Mouse (Mus musculus): ENCODE data around the gene Pex10.

Pex10 gene

DNA sequence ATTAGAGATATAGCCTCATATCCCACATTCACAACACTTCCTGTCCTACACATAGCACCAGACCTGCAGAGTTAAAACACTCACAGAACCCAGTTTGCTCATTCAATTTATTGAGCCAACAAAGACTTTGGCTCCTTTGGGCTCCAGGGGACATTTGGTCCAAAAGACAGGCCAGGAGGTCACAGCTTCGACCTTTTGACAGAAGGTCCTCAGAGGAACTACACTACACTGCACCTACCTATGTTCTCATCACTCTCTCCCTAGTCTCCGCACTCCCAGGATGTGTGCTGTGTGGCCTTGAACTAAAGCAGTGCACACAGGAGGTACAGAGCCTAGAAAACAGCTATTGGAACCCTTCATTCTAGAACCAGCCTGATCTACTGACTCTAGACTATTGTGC lies 9.0 kb downstream of the Pex10 start:
- CTCF ChIA-PET: interaction anchor here (0.9 to 3.3 kb wide), 17 partner anchors 10 to 214 kb away, joined by 3 to 20 read pairs (median 5); partner anchors contain the start of genes Faap20 (in 2 of the 4), Pex10 (in 2 of the 4), Morn1 (in 1 of the 4) and Rer1 (in 1 of the 4)

DNA sequence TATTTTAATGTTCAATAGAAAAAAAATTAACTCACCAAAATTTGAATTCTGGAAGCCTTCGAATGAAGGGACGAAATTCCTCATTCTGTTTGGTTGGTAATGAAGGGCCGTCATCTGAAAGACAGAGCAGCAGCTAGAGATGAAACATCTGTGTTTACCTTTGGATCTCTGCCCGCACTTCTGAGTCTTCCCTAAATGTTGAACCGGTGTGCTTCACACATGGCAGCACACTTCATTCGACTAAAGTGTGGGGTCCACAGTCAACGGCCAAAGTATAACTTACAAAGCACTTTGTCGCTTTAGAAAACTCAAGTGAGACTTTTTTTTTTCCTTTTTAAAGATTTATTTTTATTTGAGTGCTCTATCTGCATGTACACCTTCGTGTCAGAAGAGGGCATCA lies 9.9 kb downstream of the Pex10 start:
- CTCF ChIA-PET: interaction anchor here in 2 of 4 experiments (1.7 to 3.3 kb wide), 2 partner anchors 18 to 173 kb away, joined by 5 to 19 read pairs; partner anchors contain the start of gene Faap20 (in 1 of the 2)
- POLR2A ChIA-PET: interaction anchor here in 2 of 4 experiments (0.7 to 2.0 kb wide), 2 partner anchors 173 kb away, joined by 3 to 5 read pairs; partner anchors contain the start of gene Faap20 (in 1 of the 2)

More for the DNA sequence above, 9.0 kb downstream of the Pex10 start:
- POLR2A ChIA-PET: interaction anchor here in 3 of 4 experiments (0.5 to 2.0 kb wide), 11 partner anchors 9 to 174 kb away, joined by 3 to 9 read pairs (median 4); partner anchors contain the start of genes Faap20 (in 2 of the 3), Morn1 (in 2 of the 3), Rer1 (in 2 of the 3) and Pex10 (in 1 of the 3)

DNA sequence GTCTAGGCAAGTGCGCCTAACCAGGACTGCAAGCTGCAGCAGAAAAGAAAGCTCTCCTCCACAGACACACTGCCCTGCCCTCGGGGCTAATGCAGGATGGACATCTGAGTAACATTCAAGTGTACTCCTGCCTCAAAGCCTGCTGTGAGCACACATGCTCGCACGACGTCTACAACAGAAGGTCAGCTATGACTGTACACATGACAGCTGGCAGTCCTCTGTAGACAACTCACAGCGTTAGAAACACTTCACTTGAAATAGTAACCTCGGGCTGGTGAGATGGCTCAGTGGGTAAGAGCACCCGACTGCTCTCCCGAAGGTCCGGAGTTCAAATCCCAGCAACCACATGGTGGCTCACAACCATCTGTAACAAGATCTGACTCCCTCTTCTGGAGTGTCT lies 12.0 kb downstream of the Pex10 start:
- POLR2A ChIA-PET: interaction anchor here in 3 of 4 experiments (0.8 to 1.9 kb wide), 6 partner anchors 9 to 242 kb away, joined by 3 to 6 read pairs (median 3); partner anchors contain the start of genes Pex10 (in 1 of the 3) and Ski (in 1 of the 3)
- CTCF ChIA-PET: interaction anchor here in 2 of 4 experiments (0.6 to 3.1 kb wide), 3 partner anchors 12 to 178 kb away, joined by 4 to 14 read pairs (median 6); partner anchors contain the start of genes Faap20 (in 1 of the 2) and Pex10 (in 1 of the 2)

DNA sequence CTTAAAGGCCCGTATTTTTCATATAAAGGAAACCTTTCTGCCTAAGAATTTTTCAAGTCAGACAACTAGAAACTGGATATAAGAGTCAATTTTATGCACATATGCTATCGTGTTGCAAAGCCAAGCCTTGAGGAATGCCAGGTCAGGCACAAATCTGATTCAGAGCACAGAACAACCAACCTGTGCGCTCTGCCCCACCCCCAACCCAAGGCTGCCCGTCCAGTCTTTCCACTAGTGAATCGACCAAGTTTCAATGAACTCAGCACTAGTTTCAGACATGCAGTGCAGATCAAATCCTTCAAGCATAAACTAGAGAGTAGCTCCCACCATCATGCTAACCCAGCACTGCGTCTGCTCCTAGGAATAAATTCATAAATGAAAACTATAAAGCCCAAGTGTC lies 12.8 kb downstream of the Pex10 start:
- POLR2A ChIA-PET: interaction anchor here in 2 of 4 experiments (0.6 to 1.9 kb wide), 5 partner anchors 10 to 240 kb away, joined by 3 to 6 read pairs (median 4); partner anchors contain the start of genes Pex10 (in 2 of the 2) and Ski (in 1 of the 2)
- CTCF ChIA-PET: interaction anchor here in 1 of 4 experiments (3.1 kb wide), 1 partner anchor 170 kb away, joined by 14 read pairs; the partner anchor contains the start of gene Faap20

DNA sequence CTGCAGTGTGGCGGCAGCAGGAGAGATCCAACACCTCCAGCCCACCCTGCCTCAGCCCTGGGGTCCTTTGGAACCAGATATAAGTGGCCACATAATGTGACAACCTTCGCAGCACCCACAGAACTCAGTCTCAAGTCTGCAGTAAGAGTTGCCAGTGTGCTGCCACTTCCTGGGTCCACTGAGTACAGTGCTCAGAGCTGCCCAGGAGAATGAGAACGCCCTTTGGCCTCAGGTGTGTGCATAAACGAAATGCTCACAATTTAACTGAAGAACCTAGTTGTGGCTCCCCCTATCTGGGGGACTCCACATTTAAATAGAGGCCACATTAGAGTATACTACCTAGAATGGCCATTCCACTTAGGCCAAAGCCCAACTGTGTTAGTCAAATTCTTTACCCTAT lies 16.7 kb downstream of the Pex10 start:
- ChIA-PET CTCF (no interaction called here), POLR2A (interaction anchor here in 1 of 4 experiments (0.6 to 1.5 kb wide), 2 partner anchors 11 to 17 kb away, joined by 3 read pairs; partner anchors contain the start of gene Pex10)

DNA sequence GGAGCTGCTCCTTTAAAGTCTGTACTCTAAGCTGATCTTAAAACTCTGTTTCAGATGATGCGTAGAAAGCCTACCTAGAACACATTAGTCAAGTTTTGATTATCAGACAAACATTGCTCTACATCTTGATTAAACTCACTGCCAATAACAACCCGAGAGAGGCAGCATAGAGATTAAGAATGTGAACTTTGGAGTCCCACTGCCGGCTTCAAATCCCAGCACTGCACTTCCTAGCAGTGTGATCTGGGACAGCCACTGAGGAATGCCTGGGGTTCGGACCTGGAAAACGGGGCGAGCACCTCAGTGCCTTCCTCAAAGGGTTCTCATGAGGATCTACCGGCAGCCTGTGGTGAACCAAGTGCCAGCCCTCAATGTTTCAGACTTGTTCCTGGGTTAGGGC lies 17.5 kb downstream of the Pex10 start:
- ChIA-PET CTCF (interaction anchor here in 1 of 4 experiments (0.7 kb wide), 1 partner anchor 313 kb away, joined by 4 read pairs; no protein-coding TSS in a partner anchor), POLR2A (interaction anchor here in 1 of 4 experiments (0.6 kb wide), 1 partner anchor 18 kb away, joined by 3 read pairs; the partner anchor contains the start of gene Pex10)

DNA sequence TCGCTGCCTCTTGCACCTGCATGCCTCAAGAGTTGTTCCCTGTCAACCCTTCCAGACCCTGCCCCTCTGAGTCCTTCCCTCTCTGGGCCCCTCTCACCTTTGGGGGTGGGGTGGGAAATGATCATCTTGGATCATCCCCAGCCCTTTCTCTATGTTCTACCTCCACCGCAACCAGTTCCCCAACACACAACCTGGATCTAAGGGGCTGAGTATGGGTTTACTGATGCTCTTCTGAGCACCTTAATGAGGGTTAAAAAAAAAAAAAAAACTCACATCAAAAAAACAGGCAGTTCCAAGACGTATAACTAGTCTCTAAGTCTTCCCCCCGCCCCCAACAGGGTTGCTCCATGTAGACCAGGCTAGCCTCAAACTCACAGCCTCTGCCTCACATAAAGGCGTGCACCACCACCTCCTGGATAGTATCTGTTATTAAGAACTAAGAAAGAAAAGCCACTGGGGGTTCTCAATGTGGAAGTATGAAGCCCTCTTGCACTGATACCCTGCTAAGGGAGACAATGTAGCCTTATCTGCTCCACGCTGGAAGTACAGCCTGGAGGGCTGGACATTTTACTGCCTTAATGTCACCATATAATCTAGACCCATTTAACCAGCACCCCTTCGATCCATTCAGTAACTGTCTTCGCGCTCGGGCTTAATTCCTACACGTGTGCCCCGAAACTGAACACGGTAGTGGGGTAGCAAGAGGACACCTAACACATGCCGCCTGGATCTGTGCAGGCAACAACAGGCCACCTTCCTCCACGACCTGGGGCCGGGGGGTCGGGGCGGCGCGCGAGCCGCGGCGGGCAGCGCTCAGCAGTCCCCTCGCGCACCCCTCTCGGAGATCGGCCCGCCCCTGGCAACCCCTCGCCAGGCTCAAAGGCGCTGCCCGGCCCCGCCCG lies 18.6 kb downstream of the Pex10 start:
- ChIA-PET CTCF (interaction anchor here in 3 of 4 experiments (0.9 to 2.1 kb wide), 19 partner anchors 9 to 248 kb away, joined by 3 to 16 read pairs (median 6); partner anchors contain the start of genes Faap20 (in 3 of the 3), Pex10 (in 2 of the 3) and Ttc34 (in 1 of the 3)), POLR2A (interaction anchor here (0.6 to 3.5 kb wide), 38 partner anchors 9 to 925 kb away, joined by 3 to 17 read pairs (median 4); partner anchors contain the start of genes Faap20 (in 3 of the 4), Pex10 (in 3 of the 4), Fam213b (in 1 of the 4) and Mib2 (in 1 of the 4))

DNA sequence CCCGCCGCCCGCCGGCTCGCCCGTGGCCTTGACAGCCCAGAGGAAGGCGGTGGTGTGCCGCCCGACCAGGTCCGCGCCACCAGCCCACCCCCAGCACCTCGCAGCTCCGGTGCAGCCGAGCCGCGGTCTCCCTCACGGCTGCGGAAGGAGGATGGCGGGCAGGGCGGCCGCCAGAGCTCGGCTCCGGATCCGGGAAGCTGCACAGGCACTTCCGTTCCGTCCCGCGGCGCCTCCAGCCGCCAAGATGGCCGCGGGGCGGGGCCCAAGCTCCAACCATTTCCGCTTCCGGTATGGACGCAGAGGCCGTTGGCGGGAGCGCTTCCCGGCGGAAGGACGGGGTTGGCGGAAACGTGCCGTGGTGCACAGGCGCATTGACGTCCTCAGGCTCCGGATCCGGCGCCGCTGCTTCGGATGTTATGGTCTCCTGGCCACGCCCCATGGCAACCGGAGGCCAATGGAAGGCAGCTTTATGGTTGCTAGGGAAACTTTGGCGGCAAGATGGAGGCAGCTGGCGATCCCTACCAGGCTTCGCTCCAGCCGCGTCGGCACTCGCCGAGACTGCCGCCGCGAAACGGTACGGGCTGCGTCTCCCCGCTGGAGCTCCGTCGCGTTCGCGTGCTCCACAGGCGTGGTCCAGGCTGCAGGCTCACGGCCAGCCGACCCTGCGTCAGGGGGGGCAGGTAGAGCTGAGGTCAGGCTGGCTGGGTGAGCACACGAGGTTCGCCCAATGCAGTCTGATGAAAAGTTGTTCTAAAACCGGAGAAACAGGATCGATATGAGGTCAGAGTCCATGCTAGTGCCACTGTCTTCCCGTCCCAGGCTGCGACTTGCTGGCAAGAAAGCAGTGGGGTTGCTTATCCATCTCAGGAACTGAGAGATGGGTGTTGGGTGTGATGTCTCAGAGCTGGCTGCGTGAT lies 19.6 kb downstream of the Pex10 start, which contains the start of the genes Rer1 and Morn1:
Rer1 (minus strand) TSS at position 275 of the 917 bp plus-strand sequence.
Morn1 (plus strand) TSS at position 470 of the 917 bp plus-strand sequence.
- CTCF ChIA-PET: interaction anchor here (0.6 to 2.1 kb wide), 24 partner anchors 8 to 249 kb away, joined by 3 to 16 read pairs (median 4); partner anchors contain the start of genes Faap20 (in 4 of the 4), Pex10 (in 2 of the 4) and Ttc34 (in 1 of the 4)
- POLR2A ChIA-PET: interaction anchor here (0.5 to 3.5 kb wide), 57 partner anchors 8 to 926 kb away, joined by 3 to 17 read pairs (median 4); partner anchors contain the start of genes Faap20 (in 3 of the 4), Pex10 (in 3 of the 4), Fam213b (in 2 of the 4) and Mib2 (in 1 of the 4)

DNA sequence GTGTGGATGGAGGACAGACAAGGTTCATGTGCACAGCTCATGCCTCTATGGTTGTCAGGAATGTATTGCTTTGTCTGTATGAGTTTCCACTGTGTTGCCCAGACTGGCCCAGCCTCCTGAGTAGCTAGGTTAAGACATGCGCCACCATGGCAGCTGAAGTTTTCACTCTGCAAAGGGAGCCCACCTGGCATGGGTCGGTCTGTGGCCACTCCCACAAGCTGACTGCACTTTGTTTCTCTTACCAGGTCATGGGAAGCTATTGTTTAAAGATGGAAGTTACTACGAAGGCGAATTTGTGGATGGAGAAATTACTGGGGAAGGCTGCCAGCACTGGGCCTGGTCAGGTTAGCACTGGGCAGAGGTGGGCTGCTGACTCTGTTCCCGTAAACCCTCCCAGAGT lies 22.4 kb downstream of the Pex10 start:
- POLR2A ChIA-PET: interaction anchor here in 1 of 4 experiments (0.9 to 3.5 kb wide), 2 partner anchors 22 to 152 kb away, joined by 3 to 16 read pairs; partner anchors contain the start of gene Pex10
- CTCF ChIA-PET: interaction anchor here in 2 of 4 experiments (1.0 to 1.1 kb wide), 2 partner anchors 160 kb away, joined by 3 read pairs; no protein-coding TSS in a partner anchor

DNA sequence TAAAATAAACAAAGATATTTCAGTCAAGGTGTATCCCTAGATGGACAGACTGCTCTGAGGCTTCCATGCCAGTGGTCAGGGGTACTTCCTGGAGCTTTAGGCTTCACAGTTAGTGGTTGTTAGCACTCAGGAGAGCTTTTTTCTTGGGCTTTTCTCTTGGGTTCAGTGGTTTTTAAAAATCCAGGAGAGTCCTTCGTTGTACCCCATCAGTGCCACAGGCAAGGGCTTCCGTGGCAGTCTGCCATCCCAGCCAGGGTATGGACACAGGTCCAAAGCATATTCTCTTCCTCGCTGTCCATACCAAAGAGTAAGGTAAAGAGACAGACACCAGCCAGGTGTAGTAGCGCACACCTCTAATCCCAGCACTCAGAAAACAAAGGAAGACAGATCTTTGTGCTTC lies 23.3 kb downstream of the Pex10 start:
- CTCF ChIA-PET: interaction anchor here in 3 of 4 experiments (0.6 to 1.1 kb wide), 4 partner anchors 40 to 159 kb away, joined by 3 to 6 read pairs (median 3); partner anchors contain the start of gene Faap20 (in 1 of the 3)
- POLR2A ChIA-PET: interaction anchor here in 1 of 4 experiments (0.6 kb wide), 1 partner anchor 346 kb away, joined by 3 read pairs; no protein-coding TSS in a partner anchor

DNA sequence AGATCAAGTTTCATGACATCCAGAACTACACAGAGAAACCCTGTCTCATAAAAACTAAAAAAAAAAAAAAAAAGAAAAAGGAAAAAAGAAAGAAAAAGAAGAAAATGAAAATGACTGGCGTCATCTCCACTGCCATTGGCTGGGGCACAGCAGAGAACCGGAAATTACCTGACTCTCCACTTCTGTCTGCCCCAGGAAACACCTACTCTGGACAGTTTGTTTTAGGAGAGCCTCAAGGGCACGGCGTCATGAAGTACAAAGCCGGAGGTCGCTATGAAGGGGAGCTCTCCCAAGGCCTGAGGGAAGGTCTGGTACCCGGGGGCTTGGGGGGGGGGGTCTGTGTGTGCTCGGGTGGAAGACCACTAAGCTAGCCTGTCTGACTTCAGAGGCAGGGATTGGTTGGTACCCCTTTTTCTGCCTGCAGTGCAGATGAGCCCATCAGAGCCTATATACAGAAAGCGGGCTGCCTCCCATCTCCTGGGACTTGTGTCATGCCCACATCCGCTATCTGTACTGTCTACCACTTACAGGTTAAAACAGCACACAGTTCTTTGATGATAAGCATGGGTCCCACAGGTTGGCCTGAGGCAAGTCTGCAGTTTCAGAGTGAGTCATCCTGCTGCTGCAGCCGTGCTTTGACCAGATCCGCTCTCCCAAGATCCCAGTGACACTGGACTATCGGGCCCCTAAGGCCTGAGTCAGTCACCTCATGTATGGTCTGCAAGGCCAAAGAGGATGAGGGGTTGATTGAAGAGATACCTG lies 24.1 kb downstream of the Pex10 start:
- POLR2A ChIA-PET: interaction anchor here in 2 of 4 experiments (0.6 kb wide), 2 partner anchors 159 to 346 kb away, joined by 3 read pairs; partner anchors contain the start of gene Faap20 (in 1 of the 2)

DNA sequence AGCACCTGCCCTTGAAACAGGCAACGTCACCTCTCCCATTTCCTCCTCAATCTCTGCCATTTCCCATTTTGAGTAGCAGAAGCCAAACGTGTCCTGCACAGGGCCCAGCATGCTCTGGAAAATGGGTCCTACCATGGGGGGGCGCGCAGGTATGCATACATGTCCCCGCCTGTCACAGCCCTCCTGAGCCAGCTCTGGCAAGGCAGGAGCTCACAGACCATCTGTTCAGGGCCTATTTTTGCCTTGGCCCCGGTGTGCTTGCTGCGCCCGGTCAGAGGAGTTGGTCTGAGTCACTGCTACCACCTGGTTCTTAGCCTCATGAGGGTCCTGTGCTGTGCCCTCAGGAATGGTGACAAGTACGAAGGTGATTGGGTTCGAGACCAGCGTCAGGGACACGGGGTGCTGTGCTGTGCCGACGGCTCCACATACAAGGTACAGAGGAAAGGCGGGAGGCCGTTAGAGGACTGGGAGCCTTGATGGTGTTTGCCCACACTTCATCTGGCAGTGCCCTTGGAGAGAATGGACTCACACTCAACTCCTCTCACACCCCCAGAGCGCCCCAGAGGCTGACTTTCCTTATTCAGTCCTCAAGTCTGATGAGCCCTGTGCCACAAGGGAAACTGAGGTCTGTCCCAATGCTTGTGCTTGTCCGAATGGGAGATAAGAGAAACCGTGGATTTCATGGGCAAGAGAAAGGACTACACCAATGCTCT lies 26.1 kb downstream of the Pex10 start:
- POLR2A ChIA-PET: interaction anchor here in 3 of 4 experiments (0.6 to 1.9 kb wide), 8 partner anchors 17 to 234 kb away, joined by 3 to 5 read pairs (median 4); partner anchors contain the start of gene Faap20 (in 1 of the 3)
- CTCF ChIA-PET: interaction anchor here (0.6 to 5.2 kb wide), 13 partner anchors 13 to 309 kb away, joined by 3 to 98 read pairs (median 7); partner anchors contain the start of genes Faap20 (in 3 of the 4) and Pex10 (in 1 of the 4)

More for the DNA sequence above, 24.1 kb downstream of the Pex10 start:
- CTCF ChIA-PET: interaction anchor here in 2 of 4 experiments (0.6 to 0.8 kb wide), 5 partner anchors 37 to 171 kb away, joined by 3 to 6 read pairs (median 4); partner anchors contain the start of gene Faap20 (in 1 of the 2)

DNA sequence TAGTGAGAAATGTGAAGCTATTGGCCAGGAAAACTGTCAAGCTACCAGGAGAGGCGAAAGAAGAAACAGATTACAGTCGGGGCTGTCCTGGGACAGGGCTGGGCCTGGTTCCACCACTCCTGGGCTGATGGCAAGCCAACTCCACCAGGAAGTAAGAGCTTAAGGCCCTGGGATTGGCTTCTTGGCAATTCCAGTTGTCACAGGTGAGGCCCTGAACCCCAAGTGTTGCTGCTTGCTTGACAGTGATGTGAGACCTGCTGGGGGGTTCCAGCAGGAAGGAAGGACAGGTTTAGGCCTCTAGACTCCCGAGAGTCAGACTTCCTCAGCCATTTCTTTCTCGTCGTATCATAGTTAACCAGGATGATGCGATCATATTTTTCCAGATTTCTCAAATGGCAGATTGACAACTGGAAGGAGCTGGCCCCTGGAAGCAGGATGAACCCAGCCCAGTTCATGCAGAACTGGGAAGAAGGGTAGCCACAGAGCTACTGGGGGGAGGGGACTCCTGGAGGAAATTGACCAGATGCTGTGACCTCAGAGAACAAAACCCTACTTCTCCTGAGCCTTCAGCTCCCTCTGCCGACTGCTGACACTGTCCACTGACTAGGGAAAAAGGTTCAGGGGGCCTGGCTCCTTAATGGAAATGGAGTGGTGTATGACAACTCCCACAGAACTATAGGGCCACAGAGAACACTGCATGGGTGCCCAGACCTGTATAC lies 26.8 kb downstream of the Pex10 start:
- ChIA-PET CTCF (interaction anchor here (0.5 to 5.2 kb wide), 46 partner anchors 7 to 358 kb away, joined by 3 to 98 read pairs (median 4); partner anchors contain the start of genes Faap20 (in 4 of the 4), Morn1 (in 1 of the 4), Pex10 (in 1 of the 4) and Rer1 (in 1 of the 4)), POLR2A (interaction anchor here (0.6 to 2.7 kb wide), 16 partner anchors 18 to 233 kb away, joined by 3 to 20 read pairs (median 4); partner anchors contain the start of genes Faap20 (in 2 of the 4) and Pex10 (in 1 of the 4))

DNA sequence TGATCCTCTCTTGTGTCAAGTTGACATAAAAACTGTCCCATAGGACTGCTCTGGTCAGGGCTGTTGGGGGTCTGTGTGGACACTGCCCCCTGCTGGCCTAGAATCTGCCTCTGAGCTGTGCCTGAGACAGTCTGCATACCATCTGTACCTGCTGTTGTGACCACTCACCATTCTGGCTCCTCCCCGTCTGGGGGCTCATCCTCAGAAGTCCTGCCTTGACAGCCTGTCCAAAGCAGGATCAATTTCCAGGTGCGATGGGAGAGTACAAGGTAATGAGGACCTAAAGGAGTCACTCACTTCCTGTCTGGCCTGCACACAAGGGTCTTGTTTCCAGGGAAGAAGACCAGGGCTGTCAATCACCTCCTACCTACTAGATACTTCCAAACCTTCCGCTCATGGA lies 27.7 kb downstream of the Pex10 start:
- POLR2A ChIA-PET: interaction anchor here in 3 of 4 experiments (0.5 to 2.7 kb wide), 22 partner anchors 8 to 226 kb away, joined by 3 to 20 read pairs (median 4); partner anchors contain the start of genes Faap20 (in 3 of the 3), Pex10 (in 2 of the 3), Morn1 (in 1 of the 3) and Rer1 (in 1 of the 3)
- CTCF ChIA-PET: interaction anchor here (0.5 to 5.2 kb wide), 81 partner anchors 8 to 574 kb away, joined by 3 to 98 read pairs (median 4); partner anchors contain the start of genes Faap20 (in 4 of the 4), Morn1 (in 3 of the 4), Pex10 (in 3 of the 4) and Rer1 (in 3 of the 4)

Data from embryonic stem cell, embryonic (primary cell).